In the genomic region with DNA sequence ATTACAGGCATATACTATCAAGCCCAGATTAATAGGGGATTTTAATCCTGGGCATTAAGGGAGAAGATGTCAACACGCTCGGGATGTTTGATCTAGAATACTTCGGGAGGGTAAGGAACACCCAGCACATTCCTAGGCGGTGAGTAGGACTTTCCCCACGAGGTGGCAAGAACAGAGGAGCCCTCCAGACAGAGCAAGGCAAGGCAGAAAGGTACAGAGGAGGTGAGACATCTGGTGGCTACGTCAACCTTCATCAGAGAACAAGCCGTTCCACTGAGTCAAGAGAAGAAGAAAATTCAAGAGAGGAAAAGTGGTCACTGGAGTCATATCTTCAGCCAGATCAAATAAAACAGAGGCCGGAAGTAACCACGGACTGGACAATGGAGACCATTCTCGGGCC, we compare ENCODE assay signal across 10 mouse cellular contexts. TPM values are rescaled to one million over a fixed set of nuclear protein-coding genes. Genes with fewer than 3 reads are reported as not detected.
DNase-seq lines count a peak whose midpoint lies in the region; ATAC-seq and TF ChIP-seq lines count a peak whose summit lies in the region.
"Had no signal": no experiment of that assay in that cellular context is flagged by ENCODE, and none has a peak within 500 bp of the region (broad histone marks: within the 10 kb centered on the region; RNA-seq: fewer than 3 reads in every experiment).

No protein-coding gene starts in this region.

- 0 out of 2 replicates have a peak overlapping the region, but pooled peaks have one; percentile 69 for H3K27ac ChIP-seq in hindbrain, embryonic 13.5 days
- H3K27ac ChIP-seq in hindbrain, embryonic 11.5 days (ENCODE audit: low read depth, low read length): no peak overlapping the region
- peak overlapping the region; percentile 94 for H3K27ac ChIP-seq in cortical plate, adult 2 months (ENCODE audit: insufficient read depth, low read length)

- H3K4me1 ChIP-seq in hindbrain, embryonic 13.5 days (replicated peaks): peaks cover 36% of the 10 kb centered on the region
- H3K4me1 ChIP-seq in hindbrain, embryonic 11.5 days (replicated peaks; ENCODE audit: control insufficient read depth, insufficient read depth, low read length): no peaks in the 10 kb centered on the region; the same call in 1 of the 2 replicates
- H3K4me1 ChIP-seq in cortical plate, adult 2 months (ENCODE audit: control insufficient read depth, insufficient read depth, low read length): peaks cover 14% of the 10 kb centered on the region

- H3K4me3 ChIP-seq in hindbrain, embryonic 13.5 days: no peak overlapping the region
- H3K4me3 ChIP-seq in hindbrain, embryonic 11.5 days (ENCODE audit: low read depth, low read length): no peak overlapping the region
- no peak overlapping the region for H3K4me3 ChIP-seq in cortical plate, adult 2 months (ENCODE audit: insufficient read depth, low read length)

- H3K9ac ChIP-seq in hindbrain, embryonic 13.5 days: no peak overlapping the region
- H3K9ac ChIP-seq in hindbrain, embryonic 11.5 days (ENCODE audit: low read depth, low read length): no peak overlapping the region

- WGBS in hindbrain, embryonic 13.5 days: 58% methylated on average over 10 of the region's 10 CpGs
- 52% methylated on average over 10 of the region's 10 CpGs for WGBS in hindbrain, embryonic 11.5 days

- no peak for DNase-seq in hindbrain, embryonic 11.5 days (ENCODE audit: low spot score)
- peak; percentile 50 for DNase-seq in MN1 (ENCODE audit: low spot score)
- DNase-seq in lung, postnatal 10 days: peak; percentile 41
- DNase-seq in natural killer cell, adult 2 months (ENCODE audit: low spot score in 2 of 2): no peak
- DNase-seq in kidney, postnatal 10 days: no peak
- DNase-seq: kidney, adult 8-10 months had no signal

- H3K36me3 ChIP-seq in hindbrain, embryonic 13.5 days: no peaks in the 10 kb centered on the region
- H3K36me3 ChIP-seq in hindbrain, embryonic 11.5 days (ENCODE audit: control insufficient read depth, insufficient read depth, low read length): no peaks in the 10 kb centered on the region

- TF ChIP-seq CTCF in cortical plate, adult 2 months (IDR thresholded peaks at IDR 0.05; ENCODE audit: extremely low read depth, insufficient read depth, low read length): no peak

- no peak for TF ChIP-seq POLR2A in cortical plate, adult 2 months (IDR thresholded peaks at IDR 0.05; ENCODE audit: extremely low read depth, insufficient read depth, low read length)

- H3K9me3 ChIP-seq in hindbrain, embryonic 13.5 days: no peaks in the 10 kb centered on the region
- no peaks in the 10 kb centered on the region for H3K9me3 ChIP-seq in hindbrain, embryonic 11.5 days (ENCODE audit: control insufficient read depth, low read length)

- 0 out of 2 replicates have a peak, but pooled peaks cover 4% of the 10 kb centered on the region for H3K27me3 ChIP-seq in hindbrain, embryonic 13.5 days
- H3K27me3 ChIP-seq in hindbrain, embryonic 11.5 days (ENCODE audit: control insufficient read depth, insufficient read depth, low read length): peaks cover 3% of the 10 kb centered on the region; the same call in 1 of the 2 replicates
- H3K27me3 ChIP-seq: Patski had no signal

- H3K4me2 ChIP-seq in hindbrain, embryonic 13.5 days: no peak overlapping the region
- no peak overlapping the region for H3K4me2 ChIP-seq in hindbrain, embryonic 11.5 days (replicated peaks; ENCODE audit: low read depth, low read length)

- no peak for ATAC-seq in hindbrain, embryonic 13.5 days (ENCODE audit: low FRiP score)
- ATAC-seq in hindbrain, embryonic 11.5 days (ENCODE audit: low FRiP score): no peak
- ATAC-seq: Patski had no signal

RNA-seq across cellular contexts. Expression of gene Calm2, which starts 26.1 kb away (rescaled TPM):
- 2,223 and 2,271 TPM in 2 replicates for polyA plus RNA-seq in hindbrain, embryonic 13.5 days (2015; fragmentation: Nextera tagmentation; extraction: Ambion mirVana)
- polyA plus RNA-seq in hindbrain, embryonic 11.5 days (2014; fragmentation: Nextera tagmentation; extraction: Ambion mirVana): 1,591 and 1,601 TPM in 2 replicates
- 2,529 and 2,563 TPM in 2 replicates for polyA plus RNA-seq in cortical plate, adult 2 months (2012; rRNA removed)

RNA-seq across cellular contexts. Expression of gene Stpg4, which starts 45.3 kb away (rescaled TPM):
- polyA plus RNA-seq in hindbrain, embryonic 13.5 days (2015; fragmentation: Nextera tagmentation; extraction: Ambion mirVana): not detected in 2 replicates
- not detected in 2 replicates for polyA plus RNA-seq in hindbrain, embryonic 11.5 days (2014; fragmentation: Nextera tagmentation; extraction: Ambion mirVana)
- polyA plus RNA-seq in cortical plate, adult 2 months (2012; rRNA removed): not detected in 2 replicates
- polyA plus RNA-seq: liver, embryonic 16.5 days; Patski had no signal

Comparison
In these comparisons a context has a peak if more than half of its experiments do, and no peak if none do; other contexts are left out.
1. DNase-seq: peak in MN1 (single experiment) and lung, postnatal 10 days (single experiment); none in hindbrain, embryonic 11.5 days (single experiment), natural killer cell, adult 2 months (0 of 2) and kidney, postnatal 10 days (single experiment).